Mouse (Mus musculus) ES-E14 (cell line): ENCODE measurements around the gene Vps13d. TPM values are rescaled to one million over a fixed set of nuclear protein-coding genes. Genes with fewer than 3 reads are reported as not detected.

Experiments used
- DNase-seq: peaks from one replicate; pipeline ENCODE4 v3.0.0-alpha.2; 2013; ENCODE audit warnings: low read depth, low spot score
- H3K27ac ChIP-seq: 2 replicates; pipeline ENCODE4 v1.5.1; 2012; ENCODE audit warnings: low read depth, mild to moderate bottlenecking, low read length, moderate library complexity, mixed read lengths; ENCODE audit not compliant: poor library complexity, insufficient read depth, severe bottlenecking
- H3K36me3 ChIP-seq: 2 replicates; pipeline ENCODE4 v1.6.1; 2012; ENCODE audit warnings: mild to moderate bottlenecking, low read length, moderate library complexity, mixed read lengths; ENCODE audit not compliant: control insufficient read depth, poor library complexity, insufficient read depth, severe bottlenecking
- H3K4me1 ChIP-seq, 2 experiments: fragments of 150-350 bp in 1 of 2; sonication (generic) in 1 of 2; 2 replicates each; pipeline ENCODE4 v1.6.1; 2012; ENCODE audit warnings: low read length in 2 of 2, mild to moderate bottlenecking in 1 of 2, mixed read lengths in 1 of 2; ENCODE audit not compliant: control insufficient read depth in 2 of 2, insufficient read depth in 2 of 2, poor library complexity in 1 of 2
- H3K4me3 ChIP-seq, 2 experiments: fragments of 150-350 bp in 1 of 2; sonication (generic) in 1 of 2; 2 replicates each; pipeline ENCODE4 v1.5.1; 2012; ENCODE audit warnings: low read length in 2 of 2, low read depth in 1 of 2, mild to moderate bottlenecking in 1 of 2, mixed read lengths in 1 of 2; ENCODE audit not compliant: insufficient read depth in 1 of 2, poor library complexity in 1 of 2, severe bottlenecking in 1 of 2
- H3K9ac ChIP-seq: 2 replicates; pipeline ENCODE4 v1.6.1; 2012; ENCODE audit warnings: low read depth, mild to moderate bottlenecking, low read length, mixed read lengths; ENCODE audit not compliant: poor library complexity, insufficient read depth, severe bottlenecking
- H3K9me3 ChIP-seq: fragments of 150-350 bp; sonication (generic); 2 replicates; pipeline ENCODE4 v1.6.1; 2012; ENCODE audit warnings: low read depth, mild to moderate bottlenecking, low read length; ENCODE audit not compliant: control insufficient read depth, insufficient read depth
- CHD2 ChIP-seq: IDR thresholded peaks from 2 replicates; pipeline ENCODE4 v1.6.1; 2014; ENCODE audit warnings: mild to moderate bottlenecking, low read depth, low read length, inconsistent platforms
- HCFC1 ChIP-seq: IDR thresholded peaks from 2 replicates; pipeline ENCODE4 v1.6.1; 2012; ENCODE audit warnings: low read length, inconsistent platforms, borderline replicate concordance; ENCODE audit not compliant: insufficient read depth
- MAFK ChIP-seq: IDR thresholded peaks from 2 replicates; pipeline ENCODE4 v1.6.1; 2014; ENCODE audit warnings: mild to moderate bottlenecking, low read depth, low read length, inconsistent platforms; ENCODE audit not compliant: insufficient read depth
- ZC3H11A ChIP-seq: IDR thresholded peaks from 2 replicates; pipeline ENCODE4 v1.6.1; 2012; ENCODE audit warnings: low read depth, mild to moderate bottlenecking, inconsistent platforms, low read length, borderline replicate concordance
- ZNF384 ChIP-seq: IDR thresholded peaks from 2 replicates; pipeline ENCODE4 v1.6.1; 2012; ENCODE audit warnings: low read depth, low read length, inconsistent platforms
- in situ Hi-C, 2 experiments: fragments of 600-800 bp; cut with MboI; formaldehyde crosslinking; loops; one replicate each; pipeline ENCODE4 v1.15.1; 2025; ENCODE audit warnings: low sequenced_read_pairs in 2 of 2, inconsistent platforms in 1 of 2; ENCODE audit not compliant: unreplicated experiment in 2 of 2
- total RNA-seq: library from RNA; depleted of rRNA; stranded (reverse); fragments of 300-350 nt; gene quantifications from 2 replicates; pipeline ENCODE4 v1.2.3, GENCODE M21; 2012

The Vps13d gene
- total RNA-seq, 1 experiment, result 15.3 TPM

DNA sequence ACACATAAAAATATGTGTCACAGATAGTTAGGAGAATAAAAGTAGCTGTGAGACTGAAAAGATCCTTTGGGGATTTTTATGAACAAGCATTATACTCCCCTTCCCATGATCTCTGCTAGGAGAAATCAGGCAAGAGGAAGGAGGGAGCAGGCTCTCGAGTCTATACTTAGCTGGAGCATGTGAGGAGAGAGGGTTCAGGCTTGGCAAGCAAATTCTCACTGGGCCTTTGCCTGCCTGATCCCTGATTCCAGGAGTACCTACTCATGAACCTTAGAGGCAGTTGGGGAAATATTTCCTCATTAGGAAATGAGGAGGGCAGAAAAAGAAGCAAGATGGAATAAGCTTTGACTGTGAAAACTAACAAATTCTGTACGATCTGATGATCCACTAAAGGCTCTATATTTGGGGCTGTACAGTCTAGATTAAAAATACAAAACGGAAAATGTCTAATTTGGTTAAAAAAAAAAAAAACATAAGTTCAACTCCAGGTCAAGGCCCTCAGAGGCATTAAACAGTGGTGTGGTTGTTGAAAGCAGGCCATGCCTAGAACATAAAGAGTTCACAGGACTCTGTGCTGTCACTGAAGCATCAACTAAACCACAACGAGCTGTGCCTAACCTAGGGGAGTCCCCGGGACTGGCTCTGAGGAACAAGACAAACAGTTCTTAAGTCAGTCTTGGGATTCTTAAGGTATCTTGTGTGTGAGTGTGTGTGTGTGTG is 149.3 kb downstream of the Vps13d start:
- H3K36me3 ChIP-seq, result peaks cover 5% of the 10 kb centered on the region
- in situ Hi-C loops, result no loop called here

DNA sequence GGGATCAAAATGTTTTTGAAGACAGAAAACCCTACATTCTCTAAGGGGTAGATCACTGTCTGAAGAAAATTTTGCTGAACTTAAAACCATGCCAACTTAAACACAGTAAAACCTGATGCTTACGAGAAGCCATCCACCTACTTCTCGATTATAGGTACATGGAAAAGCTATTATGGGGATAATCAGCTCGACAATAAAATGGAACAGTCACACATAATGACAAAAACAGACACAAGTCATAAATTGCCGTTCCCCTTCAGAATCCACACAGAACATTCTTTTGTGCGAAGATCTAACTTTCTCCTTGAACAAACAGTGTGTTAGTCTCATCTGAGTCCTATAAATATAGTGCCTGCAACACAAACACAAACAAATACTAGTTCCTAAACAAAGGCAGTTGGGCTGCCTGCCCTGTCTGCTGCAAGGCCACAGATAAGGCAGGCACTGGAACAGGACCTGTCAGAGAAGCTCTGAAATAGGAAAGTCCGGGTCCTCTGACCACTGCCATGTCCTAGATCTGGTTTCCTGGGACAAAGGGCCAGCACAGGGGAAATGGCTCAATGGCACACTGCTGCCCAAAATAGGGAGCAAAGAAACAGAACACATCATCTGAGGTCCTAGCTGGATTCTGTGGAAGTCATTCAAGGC is 153.5 kb downstream of the Vps13d start:
- no peak for DNase-seq
- Histone ChIP-seq H3K4me1 (no peaks in the 10 kb centered on the region), H3K9me3 (no peaks in the 10 kb centered on the region), H3K4me3 (no peak overlapping the region), H3K36me3 (peaks cover 5% of the 10 kb centered on the region), H3K9ac (no peak overlapping the region), H3K27ac (no peak overlapping the region)
- TF ChIP-seq MAFK (no peak), HCFC1 (no peak), ZC3H11A (no peak), CHD2 (no peak), ZNF384 (no peak)
- in situ Hi-C loops, result no loop called here

More for the DNA sequence above, 149.3 kb downstream of the Vps13d start:
- Histone ChIP-seq H3K4me3 (no peak overlapping the region), H3K4me1 (no peaks in the 10 kb centered on the region), H3K9ac (no peak overlapping the region), H3K9me3 (no peaks in the 10 kb centered on the region), H3K27ac (no peak overlapping the region)
- TF ChIP-seq MAFK (no peak), CHD2 (no peak), ZC3H11A (no peak), ZNF384 (no peak), HCFC1 (no peak)
- no peak for DNase-seq

DNA sequence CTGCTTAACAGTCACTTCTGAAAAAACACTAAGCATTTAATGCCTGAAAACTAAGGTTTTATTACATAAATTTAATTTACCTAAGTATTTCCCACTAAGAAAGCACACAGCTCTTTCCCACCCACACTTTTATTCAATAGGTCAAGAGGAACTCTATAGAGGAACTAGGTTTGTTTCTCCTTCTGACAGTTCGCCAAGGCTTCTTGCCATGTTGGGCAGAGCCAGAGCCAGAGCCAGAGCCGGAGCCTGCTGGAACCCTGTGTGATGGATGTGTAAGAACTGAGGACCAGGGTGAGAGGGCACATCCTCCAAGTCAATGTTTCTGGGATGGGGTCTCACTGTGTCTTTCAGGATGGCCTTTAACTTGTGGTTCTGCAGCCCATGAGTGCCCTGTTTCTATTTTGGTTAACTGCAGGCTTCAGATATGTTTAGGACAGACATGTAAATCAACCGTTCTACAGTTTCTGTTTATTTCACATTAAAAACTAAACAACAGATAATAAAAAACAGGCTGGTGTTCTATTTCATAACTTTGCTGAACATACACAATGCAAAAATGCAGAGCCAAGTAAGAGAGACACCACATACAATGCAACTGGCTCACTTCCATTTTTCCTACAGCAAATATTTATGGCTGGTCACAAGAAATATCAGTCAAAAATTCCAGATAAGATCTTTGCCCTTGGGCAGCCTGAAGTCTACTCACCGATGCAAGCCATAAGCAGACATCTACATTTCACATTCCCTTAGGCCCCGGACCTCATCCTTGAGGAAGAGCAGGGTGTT is 157.0 kb downstream of the Vps13d start:
- no peaks in the 10 kb centered on the region; the same call in none of the 2 replicates for H3K36me3 ChIP-seq
- in situ Hi-C loops, result no loop called here
- no peak overlapping the region for H3K27ac ChIP-seq
- TF ChIP-seq MAFK (no peak), ZC3H11A (no peak), CHD2 (no peak), HCFC1 (no peak), ZNF384 (no peak)
- no peaks in the 10 kb centered on the region for H3K9me3 ChIP-seq
- no peak for DNase-seq
- peaks cover 2 to 4% of the 10 kb centered on the region in 2 experiments; a peak in 2 of 4 replicates for H3K4me1 ChIP-seq
- no peak overlapping the region for H3K9ac ChIP-seq
- H3K4me3 ChIP-seq, result no peak overlapping the region

DNA sequence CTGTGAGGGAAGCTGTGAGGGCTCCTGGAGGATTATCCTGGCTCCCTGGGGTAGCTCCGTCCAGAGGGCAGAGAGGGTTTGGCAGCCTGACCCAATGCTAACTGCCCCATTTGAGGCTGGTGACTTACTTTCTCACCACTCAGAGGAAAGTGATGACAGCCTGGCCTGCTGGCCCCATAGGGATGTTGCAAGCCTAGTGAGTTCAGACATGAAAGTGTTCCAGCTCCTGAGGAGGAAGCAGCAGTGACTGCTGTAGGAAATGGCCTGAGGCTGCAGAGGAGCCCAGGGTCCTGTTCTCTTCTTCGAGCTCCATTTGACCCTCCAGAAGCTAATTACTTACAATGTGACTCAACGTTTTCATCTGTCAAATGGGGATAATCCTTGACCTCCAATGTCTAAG is 157.8 kb downstream of the Vps13d start:
- H3K4me1 ChIP-seq, result peaks cover 2 to 4% of the 10 kb centered on the region in 2 experiments; a peak in 2 of 4 replicates
- H3K4me3 ChIP-seq, result no peak overlapping the region
- DNase-seq, result no peak
- H3K9me3 ChIP-seq, result no peaks in the 10 kb centered on the region
- no peak for TF ChIP-seq ZNF384
- no peak for TF ChIP-seq HCFC1
- no peak for TF ChIP-seq CHD2
- no peak for TF ChIP-seq MAFK
- no peak for TF ChIP-seq ZC3H11A
- in situ Hi-C loops, result no loop called here
- no peak overlapping the region for H3K27ac ChIP-seq
- no peaks in the 10 kb centered on the region; the same call in none of the 2 replicates for H3K36me3 ChIP-seq
- no peak overlapping the region for H3K9ac ChIP-seq
